Mouse (Mus musculus) CD4-positive, CD25-positive, alpha-beta regulatory T cell, adult 4 months (primary cell): ENCODE measurements at regions not wholly inside any gene's neighbourhood (a gene's known extent, or its start where the extent isn't known, plus 50 kb on each side); places are given as distances from the start of the nearest gene placed in this dataset.

Experiments
- ATAC-seq: one replicate; pipeline ENCODE4 v1.8.0; 2017

DNA sequence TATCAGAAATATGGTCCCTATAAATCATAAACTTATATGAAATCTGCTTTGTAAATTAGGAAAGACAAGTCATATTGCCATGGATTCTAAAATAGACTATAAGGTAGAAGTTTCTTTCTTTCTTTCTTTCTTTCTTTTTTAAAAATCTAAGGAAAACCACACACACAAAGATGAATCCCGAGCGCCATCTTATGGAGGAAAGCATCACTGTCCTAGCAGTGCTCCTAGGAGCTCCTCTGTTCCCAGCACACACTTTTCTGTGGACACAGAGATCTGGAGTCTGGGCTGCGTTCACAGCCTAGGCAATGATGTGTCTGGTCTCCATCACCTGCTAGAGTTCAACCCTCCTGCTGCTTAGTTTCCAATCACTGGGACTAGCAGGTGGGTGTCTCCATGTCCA lies 65.2 kb upstream of the Slc22a22 start:
- no peak for ATAC-seq

- no peak for ATAC-seq
Observed at GRCm38 (mm10) chr15:57535514-57535913, 58.1 kb upstream of the Slc22a22 start.
